Mouse (Mus musculus) testis, adult 10 weeks (tissue): ENCODE data around the gene Prh1. TPM values are rescaled to one million over a fixed set of nuclear protein-coding genes. Genes with fewer than 3 reads are reported as not detected.

Experiments
- polyA plus RNA-seq: library from polyadenylated mRNA; stranded (reverse); fragments of 350-450 nt; fragmentation: Illumina TruSeq; extraction: RNeasy Lipid Tissue Mini Kit (QIAGEN cat#74804); gene quantifications from one replicate; pipeline ENCODE4 v1.2.3, GENCODE M21; 2014; ENCODE audit warnings: low read depth, low replicate concordance

Prh1 gene
- not detected for polyA plus RNA-seq

GRCm38 (mm10) chr6:132569509-132569908 lies at the start of gene Prh1:
TSS of gene Prh1 (plus strand) at chr6:132569809.

GRCm38 (mm10) chr6:132595613-132596012 lies 26.0 kb downstream of the Prh1 start, which contains the start of gene Prp2:
TSS of gene Prp2 (plus strand) at chr6:132595913.

Other genes with a start within 250 kb of the Prh1 start
- not detected for gene Gm8882, start 205.7 kb upstream of the Prh1 start, polyA plus RNA-seq
- gene Prp2, start 26.1 kb downstream of the Prh1 start, polyA plus RNA-seq = not detected
- not detected for gene A630073D07Rik, start 81.7 kb downstream of the Prh1 start, polyA plus RNA-seq
- gene Tas2r120, start 87.1 kb downstream of the Prh1 start, polyA plus RNA-seq = not detected
- not detected for gene Tas2r121, start 131.2 kb downstream of the Prh1 start, polyA plus RNA-seq
- not detected for gene Tas2r122, start 142.1 kb downstream of the Prh1 start, polyA plus RNA-seq
- gene Tas2r115, start 168.2 kb downstream of the Prh1 start, polyA plus RNA-seq = not detected
- gene Tas2r124, start 184.9 kb downstream of the Prh1 start, polyA plus RNA-seq = not detected
- not detected for gene Tas2r102, start 192.3 kb downstream of the Prh1 start, polyA plus RNA-seq
- not detected for gene Tas2r136, start 208.4 kb downstream of the Prh1 start, polyA plus RNA-seq
- gene Tas2r117, start 233.0 kb downstream of the Prh1 start, polyA plus RNA-seq = not detected